Mouse (Mus musculus): ENCODE data around the gene Sash1. TPM values are rescaled to one million over a fixed set of nuclear protein-coding genes. Genes with fewer than 3 reads are reported as not detected.

Gene Sash1
- total RNA-seq, 2 experiments from 2014 or later, result 0.38 to 1.6 TPM

DNA sequence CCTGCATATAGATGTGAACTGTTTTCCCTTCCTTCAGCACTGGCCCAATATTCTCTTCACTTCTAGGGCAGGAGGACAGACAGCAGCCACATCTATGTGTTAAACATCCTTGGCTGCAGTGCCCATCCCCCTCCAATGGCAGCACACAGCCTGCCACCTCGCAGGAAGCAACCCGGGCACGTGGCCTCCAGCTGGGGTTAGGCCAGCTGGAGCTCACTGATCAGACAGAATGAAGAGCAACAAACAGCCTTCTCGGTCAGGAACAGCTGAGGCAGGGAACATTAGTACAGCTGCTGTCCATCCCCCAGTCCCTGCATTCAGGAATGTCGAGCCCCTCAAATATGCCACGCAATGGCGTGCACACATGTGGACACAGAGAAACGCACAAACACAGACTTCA is 81.6 kb downstream of the Sash1 start:
- ATAC-seq (replicated peaks; ENCODE audit: low FRiP score, poor library complexity, severe bottlenecking), result no peak

DNA sequence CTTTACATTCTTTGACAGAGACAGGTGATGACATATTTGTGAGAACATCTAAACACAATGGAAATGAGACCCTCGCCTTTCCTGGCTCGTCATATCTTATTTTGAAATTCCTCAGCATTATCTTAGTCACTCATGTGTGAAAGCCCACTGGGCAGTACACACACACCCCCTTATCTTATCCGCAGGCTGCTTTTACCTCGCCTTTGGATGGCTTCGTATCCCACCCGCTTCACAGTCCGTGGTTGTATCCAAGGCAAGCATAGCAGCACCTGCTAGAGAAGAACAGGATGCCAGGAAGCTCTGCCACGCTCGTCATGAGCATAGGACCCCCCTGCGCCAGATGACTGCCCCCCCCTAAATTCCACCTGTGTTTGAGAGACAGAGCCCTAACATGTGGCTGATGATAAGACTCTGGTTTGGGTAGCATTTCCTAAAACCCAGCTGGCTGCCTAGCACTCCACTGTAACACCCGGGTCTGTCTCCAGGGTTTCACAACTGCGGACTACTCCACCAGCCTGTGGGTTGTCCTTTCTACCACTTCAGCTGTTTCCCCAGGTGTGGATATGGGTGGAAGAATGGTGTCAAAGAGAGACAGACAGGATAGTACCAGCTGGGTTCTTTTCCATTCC is 84.0 kb downstream of the Sash1 start:
- no peak for ATAC-seq (replicated peaks; ENCODE audit: low FRiP score, poor library complexity, severe bottlenecking)

DNA sequence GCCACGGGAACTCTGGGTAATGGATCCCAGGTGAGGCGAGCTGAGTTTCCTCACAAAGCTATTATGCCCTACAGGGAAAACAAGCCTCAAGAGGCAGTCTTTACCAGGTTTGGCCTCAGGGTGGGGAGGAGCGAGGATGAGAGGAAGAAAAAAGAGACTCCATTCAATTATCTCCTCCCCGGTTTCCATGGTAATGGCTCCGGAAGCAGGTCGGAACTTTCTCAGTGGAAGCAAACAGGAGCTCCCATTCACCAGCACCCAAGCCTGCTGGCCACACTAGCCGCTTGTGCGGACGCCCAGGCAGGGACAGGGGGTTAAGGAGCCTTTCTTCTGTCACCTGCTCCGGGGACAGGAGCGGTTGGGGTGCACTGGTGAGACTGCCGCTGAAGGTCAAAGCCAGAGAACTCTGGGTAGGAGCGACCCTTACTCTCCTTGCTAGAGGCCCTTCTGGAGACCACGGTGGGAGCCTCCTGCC is 84.7 kb downstream of the Sash1 start:
- ATAC-seq (replicated peaks; ENCODE audit: low FRiP score, poor library complexity, severe bottlenecking), result no peak

DNA sequence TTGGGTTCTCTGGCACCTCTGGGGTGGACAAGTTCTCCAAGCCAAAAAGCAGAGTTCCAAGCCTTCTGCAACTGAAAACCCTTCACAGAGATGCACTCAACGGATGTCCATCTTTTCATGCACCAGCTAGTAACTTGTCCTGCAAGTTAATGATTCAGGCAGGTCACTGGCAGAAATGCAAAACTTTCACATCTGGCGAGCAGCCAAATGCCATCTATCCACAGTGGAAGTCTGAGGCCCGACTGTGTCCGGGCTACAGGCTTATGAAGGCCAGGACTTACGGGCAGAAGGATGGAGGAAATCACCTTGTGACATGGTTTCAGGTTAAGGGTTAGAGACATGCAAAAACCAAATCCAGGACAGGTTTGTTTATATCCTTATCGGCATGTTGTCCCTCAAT is 88.0 kb downstream of the Sash1 start:
- ATAC-seq (replicated peaks; ENCODE audit: low FRiP score, poor library complexity, severe bottlenecking), result no peak

DNA sequence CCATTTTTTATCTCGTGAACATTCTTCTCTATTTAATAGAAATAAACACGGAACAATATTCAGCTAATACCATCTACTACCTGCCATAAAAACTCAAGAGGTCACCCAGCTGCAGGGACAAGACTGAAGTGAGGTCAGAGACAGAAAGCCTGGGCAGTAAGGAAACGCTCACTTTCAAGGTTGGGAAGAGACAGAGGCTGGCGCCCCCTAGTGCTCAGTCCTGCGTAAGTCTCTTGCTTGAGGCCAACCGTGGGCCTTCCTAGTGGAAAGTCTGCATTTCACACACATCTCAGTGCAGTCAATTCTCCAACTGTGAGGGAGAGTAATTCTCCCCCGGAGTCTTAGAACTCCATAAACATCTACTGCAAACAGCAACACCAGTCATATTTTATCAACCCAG is 90.5 kb downstream of the Sash1 start:
- ATAC-seq (replicated peaks; ENCODE audit: low FRiP score, poor library complexity, severe bottlenecking), result no peak

DNA sequence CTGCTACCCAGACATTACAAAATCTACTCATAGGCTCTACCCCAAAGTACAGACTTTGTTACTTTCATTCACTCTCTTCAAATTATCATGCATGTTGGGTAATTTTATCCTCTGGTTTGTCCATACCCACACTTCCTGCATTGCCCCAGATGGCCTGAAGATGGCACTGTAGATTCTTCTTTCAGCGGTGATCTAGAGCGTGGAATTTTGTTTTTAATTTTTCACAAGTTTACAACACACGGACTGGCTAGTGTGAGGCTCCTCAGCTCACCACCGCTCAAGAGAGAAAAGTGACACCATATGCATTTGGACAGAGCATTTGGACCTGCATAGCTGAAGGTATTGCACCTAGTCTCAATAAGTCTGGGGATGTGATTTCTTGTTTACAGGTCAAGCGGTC is 93.5 kb downstream of the Sash1 start:
- ATAC-seq (replicated peaks; ENCODE audit: low FRiP score, poor library complexity, severe bottlenecking), result no peak

DNA sequence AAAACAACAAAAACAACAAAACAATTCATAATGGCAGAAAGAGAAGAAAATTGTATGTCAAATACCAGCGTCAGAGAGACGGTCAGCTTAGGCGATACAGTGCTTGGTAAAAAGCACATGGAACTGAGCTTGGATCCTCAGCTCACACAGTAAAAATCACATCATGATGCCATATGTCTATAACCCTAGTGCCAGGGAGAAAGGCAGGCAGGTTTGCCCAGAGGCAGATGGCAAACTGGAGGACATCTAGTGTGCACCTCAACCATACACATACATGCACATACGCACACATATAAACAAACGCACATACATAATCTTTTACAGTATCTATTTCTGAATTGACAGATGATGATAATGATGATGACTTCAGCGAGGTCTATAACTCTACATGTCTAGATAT is 96.8 kb downstream of the Sash1 start:
- ATAC-seq (replicated peaks; ENCODE audit: low FRiP score, poor library complexity, severe bottlenecking), result no peak

DNA sequence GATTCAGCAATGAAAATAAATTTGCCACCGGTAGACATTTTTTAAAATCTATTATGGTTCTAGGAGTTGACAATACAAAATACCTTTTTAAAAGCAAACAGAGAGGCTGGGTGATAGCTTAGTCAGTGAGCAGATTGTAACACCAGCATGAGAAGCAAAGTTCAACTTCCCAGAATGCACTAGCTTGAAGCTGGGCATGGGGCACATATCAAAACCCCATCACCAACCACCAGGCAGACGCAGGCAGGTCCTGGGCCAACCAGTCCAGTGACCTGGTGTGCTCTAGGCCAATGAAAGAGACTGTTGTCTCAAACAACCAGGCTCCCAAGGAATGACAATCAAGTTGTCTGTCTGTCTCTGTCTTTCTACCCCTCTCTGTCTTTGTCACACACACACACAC is 98.6 kb downstream of the Sash1 start:
- ATAC-seq (replicated peaks; ENCODE audit: low FRiP score, poor library complexity, severe bottlenecking), result no peak

DNA sequence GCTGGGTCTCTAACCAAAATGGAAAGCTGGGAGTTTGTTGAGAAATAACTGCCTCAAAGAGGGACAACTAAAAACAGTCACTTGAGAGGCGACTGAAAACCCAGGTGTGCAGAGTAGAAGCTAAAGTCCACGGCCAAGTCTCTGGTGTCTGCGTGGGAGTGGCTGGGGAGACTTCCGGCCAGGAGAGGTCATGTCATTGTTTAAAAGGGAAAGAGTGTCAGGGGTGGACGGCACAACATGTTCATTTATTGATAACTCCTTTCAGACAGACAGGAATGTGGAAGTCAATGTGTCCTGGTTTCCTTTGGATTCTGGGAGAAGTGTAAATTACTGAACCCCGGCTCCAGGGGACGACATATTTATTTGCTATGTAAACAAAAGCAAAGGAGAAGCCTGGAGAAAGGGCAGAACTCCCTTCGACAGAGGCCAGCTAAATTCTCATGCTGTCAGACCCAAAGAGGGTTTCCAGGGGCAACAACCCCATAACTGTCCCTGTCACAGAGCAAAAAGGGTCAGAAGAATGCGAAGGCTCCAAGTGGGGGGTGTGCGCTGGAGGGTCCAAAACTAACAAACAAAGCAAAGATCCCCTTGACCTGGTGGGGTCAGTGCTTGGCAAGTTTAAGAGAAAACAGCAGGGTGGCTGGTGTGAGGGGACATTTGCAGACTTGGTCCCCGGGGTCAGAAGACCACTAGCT is 100.3 kb downstream of the Sash1 start:
- ATAC-seq (replicated peaks; ENCODE audit: low FRiP score, poor library complexity, severe bottlenecking), result no peak

DNA sequence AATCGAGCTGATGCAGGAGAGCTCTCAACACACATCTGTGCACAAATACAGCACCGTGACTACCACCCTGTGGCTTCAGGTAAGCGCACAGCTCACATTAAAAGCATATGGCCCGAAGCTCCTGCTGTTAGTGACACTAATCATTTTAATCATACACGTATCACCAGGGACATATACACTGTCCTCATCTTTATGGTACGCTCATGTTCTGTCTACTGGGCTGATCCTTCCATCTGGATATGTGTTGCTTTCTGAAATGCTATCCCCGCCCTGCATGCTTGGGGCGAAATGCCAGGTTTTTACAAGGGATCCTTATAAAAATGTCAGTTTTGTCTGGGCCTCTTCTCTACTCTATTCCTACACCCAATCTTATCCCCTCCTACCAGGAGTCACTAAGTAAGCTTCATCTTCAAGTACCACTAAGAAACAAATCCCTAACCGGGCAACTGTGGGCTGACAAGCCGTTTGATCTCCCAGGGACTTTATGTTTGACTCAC is 103.9 kb downstream of the Sash1 start:
- no peak for ATAC-seq (replicated peaks; ENCODE audit: low FRiP score, poor library complexity, severe bottlenecking)

DNA sequence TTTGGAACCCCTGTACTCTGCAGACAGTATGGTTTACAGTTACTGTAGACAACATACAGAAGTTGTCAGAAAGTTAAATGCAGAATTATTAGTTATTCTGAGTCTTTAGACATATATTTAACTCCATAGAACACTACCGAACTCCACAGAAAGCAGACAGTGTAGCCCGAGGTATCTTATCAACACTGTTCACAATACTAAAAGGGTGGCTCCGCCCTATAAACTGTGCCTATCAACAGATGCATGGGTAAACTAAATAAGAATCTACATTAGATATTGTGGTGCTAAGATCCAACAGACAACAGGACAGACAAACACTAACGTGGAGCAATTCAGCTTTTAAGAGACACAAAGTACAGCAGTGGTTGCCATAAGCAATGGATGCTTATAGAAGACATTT is 106.0 kb downstream of the Sash1 start:
- no peak for ATAC-seq (replicated peaks; ENCODE audit: low FRiP score, poor library complexity, severe bottlenecking)

DNA sequence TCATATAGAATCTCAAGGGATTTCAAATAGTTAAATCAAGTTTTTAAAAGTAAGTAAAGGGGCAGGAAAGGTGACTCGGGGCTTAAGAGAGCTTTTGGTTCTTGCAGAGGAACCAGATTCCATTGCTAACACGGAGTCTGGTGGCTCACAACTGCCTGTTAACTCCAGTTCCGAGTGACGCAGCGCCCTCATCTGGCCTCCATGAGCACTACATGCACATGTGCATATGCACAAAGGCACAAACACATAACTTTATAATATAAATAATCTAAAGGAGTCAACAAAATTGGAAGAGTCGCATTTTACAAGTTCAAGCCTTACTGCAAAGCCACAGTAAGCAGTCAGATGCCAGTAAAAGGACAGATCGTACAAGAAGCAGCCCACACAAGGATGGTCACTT is 107.0 kb downstream of the Sash1 start:
- no peak for ATAC-seq (replicated peaks; ENCODE audit: low FRiP score, poor library complexity, severe bottlenecking)

DNA sequence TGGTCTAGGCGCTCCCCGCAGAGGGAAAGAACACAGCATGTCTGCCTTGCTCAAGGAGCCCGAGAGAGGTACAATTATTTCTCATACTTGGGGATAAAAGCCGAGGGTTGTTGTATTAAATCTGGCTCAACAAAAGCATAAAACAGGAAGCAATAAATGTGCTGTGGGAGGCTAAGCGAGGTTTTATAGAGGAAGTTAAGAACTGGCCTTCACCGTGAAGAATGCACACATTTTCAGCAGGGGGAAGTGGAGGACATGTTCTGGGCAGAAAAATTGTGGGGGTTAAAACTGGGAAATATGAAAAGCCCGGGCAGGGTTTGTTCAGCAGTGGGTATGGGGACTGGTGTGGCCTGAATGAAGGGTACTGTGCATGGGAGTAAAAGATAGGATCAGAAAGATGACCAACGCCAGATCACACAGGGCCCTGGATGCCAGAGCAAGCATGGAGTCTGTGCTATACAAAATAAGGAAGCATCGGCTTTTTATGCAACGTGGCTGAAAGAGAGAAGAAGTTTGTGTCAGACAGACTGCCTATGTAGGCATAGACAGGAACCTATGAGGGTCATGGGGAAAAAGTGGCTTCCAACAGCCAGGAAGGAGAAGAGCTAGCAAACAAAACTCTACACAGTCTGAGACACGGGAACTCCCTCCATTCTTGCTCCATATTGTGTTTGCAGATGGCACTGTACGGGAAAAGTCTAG is 108.2 kb downstream of the Sash1 start:
- ATAC-seq (replicated peaks; ENCODE audit: low FRiP score, poor library complexity, severe bottlenecking), result no peak

DNA sequence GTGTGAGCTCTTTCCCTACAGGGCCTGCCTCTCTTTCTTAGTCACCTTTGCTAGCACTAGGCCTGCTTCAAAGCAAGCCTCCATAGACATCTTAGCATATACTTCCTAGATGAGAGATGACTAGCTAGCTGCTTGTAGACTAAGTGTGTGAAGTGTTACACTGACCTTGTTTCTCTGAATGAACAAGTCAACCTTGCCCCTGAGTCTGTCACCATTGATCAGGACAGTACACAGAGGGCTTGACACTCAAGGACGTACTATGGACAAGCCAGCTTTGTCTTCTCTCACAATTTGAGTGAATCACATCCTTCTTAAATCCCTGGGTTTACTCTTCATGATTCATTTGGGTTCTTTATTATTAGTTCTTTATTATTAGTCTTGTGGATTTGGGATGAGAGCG is 109.1 kb downstream of the Sash1 start:
- no peak for ATAC-seq (replicated peaks; ENCODE audit: low FRiP score, poor library complexity, severe bottlenecking)

DNA sequence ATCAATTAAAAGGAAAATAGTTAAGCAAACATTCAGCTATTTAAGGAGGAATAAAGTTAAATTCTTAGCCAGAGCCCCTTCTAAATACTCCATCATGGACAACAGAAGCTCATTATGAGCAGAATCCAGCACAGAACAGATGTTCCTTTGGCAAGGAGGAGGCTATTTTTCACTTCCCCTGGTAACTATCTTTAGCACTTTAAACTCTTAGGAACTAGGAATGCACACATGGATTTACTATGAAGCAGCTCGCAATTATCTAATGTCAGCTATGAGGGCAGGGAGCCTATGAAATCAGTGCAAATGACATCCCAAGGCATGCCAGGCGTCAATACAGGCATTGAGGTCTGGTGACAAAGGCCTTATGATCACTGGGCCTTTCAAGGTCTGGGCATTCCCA is 110.1 kb downstream of the Sash1 start:
- no peak for ATAC-seq (replicated peaks; ENCODE audit: low FRiP score, poor library complexity, severe bottlenecking)

DNA sequence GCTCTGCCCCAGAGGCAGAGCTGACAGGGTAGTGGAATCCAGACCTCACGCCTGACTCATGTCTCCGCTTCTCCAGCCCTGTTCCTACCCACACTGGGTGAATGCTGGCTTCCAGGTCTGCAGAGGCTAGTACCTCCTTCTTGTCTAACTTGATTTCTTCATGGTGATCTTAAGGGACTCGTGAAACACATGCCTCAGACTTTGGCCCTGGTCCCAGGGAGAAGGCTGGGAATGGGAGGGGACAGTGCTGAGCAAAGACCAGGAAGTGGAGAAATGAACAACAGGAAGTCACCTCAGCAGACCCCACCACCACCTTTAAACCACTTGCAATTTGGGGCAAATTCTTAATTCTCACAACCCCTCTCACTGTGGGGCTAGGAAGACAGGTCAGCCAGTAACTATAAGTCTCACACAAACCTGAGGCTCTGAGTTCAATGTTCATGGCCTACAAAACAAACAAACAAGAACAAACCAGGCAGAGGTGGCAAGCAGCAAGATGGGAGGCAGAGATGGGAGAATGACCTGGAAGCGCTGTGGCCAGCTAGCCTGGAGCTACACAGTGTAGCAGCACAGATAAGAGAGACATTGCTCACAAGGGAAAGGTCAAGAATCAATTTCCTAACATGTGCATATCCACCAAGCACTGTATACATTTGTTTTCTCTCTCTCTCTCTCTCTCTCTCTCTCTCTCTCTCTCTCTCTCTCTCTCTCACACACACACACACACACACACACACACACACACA is 113.2 kb downstream of the Sash1 start:
- ATAC-seq (replicated peaks; ENCODE audit: low FRiP score, poor library complexity, severe bottlenecking), result no peak

DNA sequence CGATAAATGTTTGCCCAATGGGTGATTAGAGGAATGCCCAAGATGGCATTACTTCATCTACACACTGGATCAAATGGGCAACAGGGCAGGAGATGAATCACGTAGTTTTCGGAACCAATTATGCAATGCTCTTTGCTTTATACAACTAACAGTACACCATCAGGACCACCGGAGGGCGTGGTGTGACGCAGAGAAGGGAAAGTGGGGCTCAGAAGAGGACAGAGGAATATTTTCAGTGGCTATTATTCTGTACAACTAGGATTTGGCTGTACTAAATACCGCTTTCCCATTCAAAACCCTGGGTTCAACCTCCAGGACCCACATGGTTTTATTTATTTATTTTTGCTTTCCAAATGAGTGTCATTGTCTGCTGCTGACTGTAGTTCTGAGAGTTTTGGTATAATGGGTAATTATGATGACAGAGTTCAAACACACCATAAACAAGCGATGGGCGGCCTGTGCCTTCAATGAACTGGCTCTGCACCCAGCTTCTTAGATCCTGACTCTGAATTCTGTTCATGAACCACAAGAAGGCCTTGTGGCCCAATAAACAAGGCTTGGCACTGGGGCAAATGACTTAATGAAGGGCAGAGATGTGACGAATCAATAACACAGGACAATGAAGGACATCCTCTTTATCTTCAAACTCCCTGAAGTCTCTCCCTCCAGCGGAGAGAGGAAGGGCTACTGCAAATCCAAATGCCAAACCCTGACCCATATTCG is 114.8 kb downstream of the Sash1 start:
- ATAC-seq (replicated peaks; ENCODE audit: low FRiP score, poor library complexity, severe bottlenecking), result no peak

DNA sequence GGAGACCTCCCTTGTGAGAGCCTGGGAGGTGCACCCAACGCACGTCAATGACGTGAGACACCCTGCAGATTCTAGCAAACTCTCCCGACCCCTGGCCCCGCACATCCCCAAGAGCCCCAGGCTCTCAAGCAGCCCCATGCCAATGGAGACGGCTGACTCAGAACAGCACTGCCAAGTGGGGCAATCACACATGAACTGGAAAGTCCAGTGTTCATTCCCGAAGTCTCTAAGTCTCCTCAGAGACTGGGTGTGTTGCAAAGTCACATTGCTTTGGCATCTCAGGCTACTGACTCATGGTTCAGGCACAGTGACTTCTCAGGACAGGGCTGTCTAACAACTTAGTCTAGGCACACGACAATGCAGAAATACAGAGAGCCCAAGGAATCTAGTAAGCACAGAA is 117.2 kb downstream of the Sash1 start:
- ATAC-seq (replicated peaks; ENCODE audit: low FRiP score, poor library complexity, severe bottlenecking), result no peak

DNA sequence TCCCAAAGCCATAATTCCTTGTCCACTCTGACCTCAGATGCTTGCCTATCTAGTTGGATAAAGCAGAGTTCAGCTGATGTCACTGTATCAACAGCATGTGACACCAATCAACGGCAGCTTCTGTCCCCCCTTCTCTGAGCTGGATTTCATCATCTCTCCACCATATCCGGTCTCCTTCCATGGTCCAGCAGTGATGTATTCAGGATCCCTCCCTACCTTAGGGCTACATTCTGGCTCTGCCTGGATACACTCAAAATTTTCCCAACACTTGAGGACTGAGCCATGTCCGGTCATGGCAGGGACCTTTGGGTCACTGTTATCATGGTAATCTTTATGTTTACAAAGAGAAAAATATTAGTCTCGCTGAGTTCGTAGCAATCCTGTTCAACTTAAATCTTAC is 118.5 kb downstream of the Sash1 start:
- no peak for ATAC-seq (replicated peaks; ENCODE audit: low FRiP score, poor library complexity, severe bottlenecking)

All from erythroblast, adult 5-6 weeks (primary cell).